Mouse (Mus musculus): ENCODE data around the gene Rhbg.

GRCm38 (mm10) chr3:88299172-88299571 lies 44.7 kb upstream of the Rhbg start:
- TF ChIP-seq POLR2A (IDR thresholded peaks at IDR 0.05; ENCODE audit: low read depth, low read length) (no peak), CTCF (conservative IDR thresholded peaks at IDR 0.05; ENCODE audit: insufficient read depth, insufficient read length, low read depth, low read length) (no peak)
